Mouse (Mus musculus): ENCODE data around the gene Gfm2. TPM values are rescaled to one million over a fixed set of nuclear protein-coding genes. Genes with fewer than 3 reads are reported as not detected.
A peak's percentile ranks its signal among the peaks of the same experiment; 100 is the strongest.
"Not testable (repeated sequence)": the region's sequence is repeated elsewhere in the genome, so short reads cannot be mapped to it uniquely, and the experiment has no call there.

Gfm2 gene
- polyA plus RNA-seq, 1 experiment from 2014 or later = 39.9 TPM

DNA sequence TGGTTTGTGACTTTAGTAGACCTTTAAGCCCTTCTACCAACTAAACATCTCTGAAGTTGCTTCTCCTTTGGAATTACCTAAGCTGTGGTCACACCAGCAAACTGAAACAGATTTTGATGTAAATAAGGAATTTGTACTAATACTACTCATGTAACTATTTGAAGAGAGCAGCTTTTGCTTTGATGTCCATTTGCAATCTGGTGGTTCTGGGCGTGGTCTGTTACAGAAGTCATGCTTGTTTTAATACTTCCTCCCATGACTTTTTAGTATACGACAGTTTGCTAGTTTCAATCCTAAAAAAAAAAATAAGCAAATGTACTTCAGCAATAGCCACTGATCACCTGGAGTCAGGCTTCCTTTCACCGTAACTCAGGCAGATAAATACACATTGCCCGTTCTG, 8.1 kb upstream of the Gfm2 start:
- H3K4me2 ChIP-seq (ENCODE audit: low read depth, low read length, severe bottlenecking); H3K9ac ChIP-seq (ENCODE audit: low read length); H3K9me3 ChIP-seq (ENCODE audit: control insufficient read depth, low read length); H3K27ac ChIP-seq (ENCODE audit: low read depth, low read length); ATAC-seq (replicated peaks; ENCODE audit: low FRiP score); H3K4me3 ChIP-seq (ENCODE audit: low read depth, low read length); H3K27me3 ChIP-seq (ENCODE audit: control insufficient read depth, insufficient read depth, low read length); H3K4me1 ChIP-seq (replicated peaks; ENCODE audit: control insufficient read depth, insufficient read depth, low read length); DNase-seq (ENCODE audit: low spot score); H3K36me3 ChIP-seq (ENCODE audit: control insufficient read depth, insufficient read depth, low read length): not testable (repeated sequence)
- WGBS = 93% methylated on average over 2 of the region's 4 CpGs

DNA sequence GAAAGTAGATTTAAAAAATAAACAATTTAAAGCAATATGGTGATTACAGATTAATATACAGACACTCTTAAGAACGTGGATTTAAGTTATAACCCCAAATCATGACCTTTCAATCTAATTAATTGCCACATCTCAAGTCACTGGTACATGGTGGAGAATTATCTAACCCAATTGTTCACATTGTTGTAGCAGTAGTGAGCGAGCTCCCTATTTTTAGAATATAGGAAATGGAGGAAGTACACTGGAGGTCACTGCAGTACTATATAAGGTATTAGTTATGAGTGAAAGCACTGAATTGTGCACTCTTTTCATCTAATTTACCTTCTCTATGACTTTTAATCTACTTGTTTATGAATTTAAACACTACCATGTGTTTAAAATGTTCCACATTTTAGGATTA, 7.3 kb upstream of the Gfm2 start:
- not testable (repeated sequence) for H3K4me2 ChIP-seq (ENCODE audit: low read depth, low read length, severe bottlenecking); H3K4me1 ChIP-seq (replicated peaks; ENCODE audit: control insufficient read depth, insufficient read depth, low read length); H3K9me3 ChIP-seq (ENCODE audit: control insufficient read depth, low read length); ATAC-seq (replicated peaks; ENCODE audit: low FRiP score); H3K36me3 ChIP-seq (ENCODE audit: control insufficient read depth, insufficient read depth, low read length); H3K27me3 ChIP-seq (ENCODE audit: control insufficient read depth, insufficient read depth, low read length); DNase-seq (ENCODE audit: low spot score); H3K4me3 ChIP-seq (ENCODE audit: low read depth, low read length); H3K27ac ChIP-seq (ENCODE audit: low read depth, low read length); H3K9ac ChIP-seq (ENCODE audit: low read length)
- WGBS = no CpG with 5 or more reads among the region's 2 CpGs

DNA sequence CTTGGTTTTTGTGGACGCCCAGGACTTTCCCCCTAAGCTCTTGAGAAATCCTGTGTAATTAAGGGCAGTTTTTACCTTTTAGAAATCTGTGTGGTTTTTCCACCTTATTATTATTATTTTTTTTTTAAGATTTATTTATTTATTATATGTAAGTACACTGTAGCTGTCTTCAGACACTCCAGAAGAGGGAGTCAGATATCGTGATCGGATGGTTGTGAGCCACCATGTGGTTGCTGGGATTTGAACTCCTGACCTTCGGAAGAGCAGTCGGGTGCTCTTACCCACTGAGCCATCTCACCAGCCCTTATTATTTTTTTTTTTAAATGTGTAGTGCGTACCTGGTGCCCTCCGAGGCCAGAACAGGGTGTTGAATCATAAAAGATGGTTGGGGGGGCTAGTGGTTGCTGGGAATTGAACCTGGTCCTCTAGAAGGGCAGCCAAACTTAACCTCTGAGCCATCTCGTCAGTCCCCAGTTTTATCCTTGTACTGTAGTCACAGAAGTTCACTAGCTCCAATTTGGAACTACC, 731 bp downstream of the Gfm2 start:
- not testable (repeated sequence) for H3K36me3 ChIP-seq (ENCODE audit: control insufficient read depth, insufficient read depth, low read length); H3K9me3 ChIP-seq (ENCODE audit: control insufficient read depth, low read length); H3K27ac ChIP-seq (ENCODE audit: low read depth, low read length); DNase-seq (ENCODE audit: low spot score); H3K4me1 ChIP-seq (replicated peaks; ENCODE audit: control insufficient read depth, insufficient read depth, low read length); ATAC-seq (replicated peaks; ENCODE audit: low FRiP score); H3K27me3 ChIP-seq (ENCODE audit: control insufficient read depth, insufficient read depth, low read length)
- WGBS = 37% methylated on average over 8 of the region's 8 CpGs
- peak overlapping the region; percentile 72 for H3K9ac ChIP-seq (ENCODE audit: low read length)
- H3K4me2 ChIP-seq (ENCODE audit: low read depth, low read length, severe bottlenecking) = peak overlapping the region; percentile 54
- H3K4me3 ChIP-seq (ENCODE audit: low read depth, low read length) = peak overlapping the region; percentile 68

DNA sequence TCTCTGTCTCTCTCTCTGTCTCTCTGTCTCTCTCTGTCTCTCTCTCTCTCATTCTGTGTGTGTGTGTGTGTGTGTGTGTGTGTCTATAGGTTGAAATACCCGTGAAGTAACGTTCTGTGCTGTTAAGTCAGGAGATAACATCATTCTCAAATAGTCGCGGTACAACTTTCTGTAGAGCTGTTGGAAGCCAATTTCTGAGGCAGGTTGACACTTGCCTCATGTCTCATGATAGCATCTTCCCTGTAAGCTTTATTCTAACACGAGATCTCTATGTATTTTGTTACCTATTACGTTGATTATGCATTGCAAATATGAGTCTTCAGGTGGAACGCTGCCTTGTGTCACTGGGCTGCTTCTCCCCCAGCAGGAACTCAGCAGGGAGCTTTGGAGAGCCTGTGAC, 4.6 kb downstream of the Gfm2 start:
- H3K9ac ChIP-seq (ENCODE audit: low read length) = no peak overlapping the region
- H3K4me1 ChIP-seq (replicated peaks; ENCODE audit: control insufficient read depth, insufficient read depth, low read length) = no peaks in the 10 kb centered on the region; the same call in 1 of the 2 replicates
- no peak overlapping the region for H3K4me3 ChIP-seq (ENCODE audit: low read depth, low read length)
- ATAC-seq (replicated peaks; ENCODE audit: low FRiP score) = no peak
- no peaks in the 10 kb centered on the region for H3K9me3 ChIP-seq (ENCODE audit: control insufficient read depth, low read length)
- no peak for DNase-seq (ENCODE audit: low spot score)
- H3K36me3 ChIP-seq (ENCODE audit: control insufficient read depth, insufficient read depth, low read length) = no peaks in the 10 kb centered on the region; the same call in 1 of the 2 replicates
- H3K4me2 ChIP-seq (ENCODE audit: low read depth, low read length, severe bottlenecking) = no peak overlapping the region
- WGBS = 89% methylated on average over 7 of the region's 7 CpGs
- H3K27me3 ChIP-seq (ENCODE audit: control insufficient read depth, insufficient read depth, low read length) = no peaks in the 10 kb centered on the region
- H3K27ac ChIP-seq (ENCODE audit: low read depth, low read length) = no peak overlapping the region

DNA sequence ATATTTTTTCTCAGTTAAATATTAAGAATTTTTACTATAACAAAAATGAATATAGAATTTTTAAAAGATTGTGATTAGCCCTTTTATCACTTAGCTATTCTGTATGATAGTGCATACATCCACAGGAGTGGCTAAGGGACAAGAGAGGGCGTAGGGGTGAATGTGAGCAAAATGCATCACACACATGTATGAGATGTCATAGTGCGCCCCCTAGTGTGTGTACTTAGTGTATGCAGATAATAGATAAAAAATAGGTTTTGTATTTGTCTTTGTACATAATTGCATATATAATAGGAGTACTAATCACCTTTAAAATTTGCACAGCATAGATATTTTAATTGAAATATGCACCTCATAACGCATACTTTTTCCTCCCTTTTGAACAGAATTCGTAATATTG, 8.1 kb downstream of the Gfm2 start:
- 59% methylated on average over 4 of the region's 4 CpGs for WGBS
- Histone ChIP-seq H3K9ac (ENCODE audit: low read length) (no peak overlapping the region), H3K4me2 (ENCODE audit: low read depth, low read length, severe bottlenecking) (no peak overlapping the region), H3K9me3 (ENCODE audit: control insufficient read depth, low read length) (no peaks in the 10 kb centered on the region), H3K4me1 (replicated peaks; ENCODE audit: control insufficient read depth, insufficient read depth, low read length) (no peaks in the 10 kb centered on the region), H3K27me3 (ENCODE audit: control insufficient read depth, insufficient read depth, low read length) (no peaks in the 10 kb centered on the region), H3K36me3 (ENCODE audit: control insufficient read depth, insufficient read depth, low read length) (no peaks in the 10 kb centered on the region; the same call in 1 of the 2 replicates), H3K27ac (ENCODE audit: low read depth, low read length) (no peak overlapping the region), H3K4me3 (ENCODE audit: low read depth, low read length) (no peak overlapping the region)
- no peak for ATAC-seq (replicated peaks; ENCODE audit: low FRiP score)
- DNase-seq (ENCODE audit: low spot score) = peak; percentile 53

DNA sequence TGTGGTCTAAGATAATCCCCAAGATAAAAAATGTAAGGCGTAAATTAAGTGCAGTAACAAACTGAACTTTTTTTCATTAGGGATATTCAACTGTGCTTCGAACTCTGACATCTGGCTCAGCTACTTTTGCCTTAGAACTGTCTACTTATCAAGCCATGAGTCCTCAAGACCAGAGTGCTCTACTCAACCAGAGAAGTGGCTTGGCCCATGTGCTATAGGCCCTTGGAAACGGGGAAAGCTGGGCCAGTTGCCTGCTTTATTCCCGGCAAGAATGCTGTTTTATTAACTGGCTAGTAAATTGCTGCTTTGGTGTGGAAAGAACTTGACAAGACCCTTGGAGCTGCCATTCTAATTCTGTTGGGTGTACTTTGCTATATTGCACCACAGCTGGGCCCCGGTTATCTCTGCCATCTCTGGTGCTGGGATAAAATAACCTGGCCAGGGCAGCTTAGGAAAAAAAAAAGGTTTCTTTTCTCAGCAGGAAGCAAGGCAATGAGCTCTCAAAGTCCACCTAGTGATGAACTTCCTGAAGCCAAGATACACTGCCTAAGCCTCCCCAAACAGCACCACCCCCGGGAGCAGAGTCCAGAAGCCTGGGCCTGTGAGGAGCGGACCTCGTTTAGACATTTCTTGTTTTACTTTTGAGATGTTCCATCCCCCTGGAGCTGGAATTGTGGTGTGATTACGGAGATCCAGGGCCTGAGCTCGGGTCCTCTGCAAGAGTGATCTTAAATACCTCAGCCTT, 38.0 kb downstream of the Gfm2 start:
- ATAC-seq (replicated peaks; ENCODE audit: low FRiP score) = no peak
- 86% methylated on average over 10 of the region's 10 CpGs for WGBS

DNA sequence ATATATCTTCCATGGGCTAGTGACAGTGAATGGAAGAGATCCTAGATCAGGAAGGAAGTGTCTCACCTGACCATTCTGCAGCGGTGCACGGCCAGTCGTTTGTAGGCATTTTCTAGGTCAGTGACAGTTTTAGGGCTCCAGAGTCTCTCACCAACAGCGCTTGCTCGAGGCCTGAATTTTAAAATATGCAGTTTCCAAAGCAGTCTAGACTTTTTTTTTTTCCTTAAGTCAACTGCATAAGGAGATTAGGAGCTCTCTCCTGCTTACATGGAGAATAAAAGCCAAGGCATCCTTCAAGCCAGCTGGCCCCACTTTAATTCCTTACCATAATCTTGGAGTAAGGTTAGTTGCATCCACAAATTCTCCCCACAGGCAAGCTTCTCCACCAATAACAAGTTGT, 39.0 kb downstream of the Gfm2 start:
- no peak overlapping the region for H3K27ac ChIP-seq (ENCODE audit: low read depth, low read length)
- 0 out of 2 replicates have a peak, but pooled peaks cover 2% of the 10 kb centered on the region for H3K4me1 ChIP-seq (replicated peaks; ENCODE audit: control insufficient read depth, insufficient read depth, low read length)
- 93% methylated on average over 5 of the region's 5 CpGs for WGBS
- H3K4me2 ChIP-seq (ENCODE audit: low read depth, low read length, severe bottlenecking) = no peak overlapping the region
- H3K4me3 ChIP-seq (ENCODE audit: low read depth, low read length) = no peak overlapping the region
- H3K36me3 ChIP-seq (ENCODE audit: control insufficient read depth, insufficient read depth, low read length) = no peaks in the 10 kb centered on the region; the same call in 1 of the 2 replicates
- no peaks in the 10 kb centered on the region for H3K27me3 ChIP-seq (ENCODE audit: control insufficient read depth, insufficient read depth, low read length)
- H3K9me3 ChIP-seq (ENCODE audit: control insufficient read depth, low read length) = no peaks in the 10 kb centered on the region
- H3K9ac ChIP-seq (ENCODE audit: low read length) = no peak overlapping the region
- no peak for DNase-seq (ENCODE audit: low spot score)
- no peak for ATAC-seq (replicated peaks; ENCODE audit: low FRiP score)

More for the DNA sequence above, 38.0 kb downstream of the Gfm2 start:
- H3K4me1 ChIP-seq (replicated peaks; ENCODE audit: control insufficient read depth, insufficient read depth, low read length) = 0 out of 2 replicates have a peak, but pooled peaks cover 2% of the 10 kb centered on the region
- no peak for DNase-seq (ENCODE audit: low spot score)
- H3K9me3 ChIP-seq (ENCODE audit: control insufficient read depth, low read length) = no peaks in the 10 kb centered on the region
- no peaks in the 10 kb centered on the region for H3K27me3 ChIP-seq (ENCODE audit: control insufficient read depth, insufficient read depth, low read length)
- H3K4me3 ChIP-seq (ENCODE audit: low read depth, low read length) = no peak overlapping the region
- no peak overlapping the region for H3K4me2 ChIP-seq (ENCODE audit: low read depth, low read length, severe bottlenecking)
- no peak overlapping the region for H3K27ac ChIP-seq (ENCODE audit: low read depth, low read length)
- no peaks in the 10 kb centered on the region; the same call in 1 of the 2 replicates for H3K36me3 ChIP-seq (ENCODE audit: control insufficient read depth, insufficient read depth, low read length)
- no peak overlapping the region for H3K9ac ChIP-seq (ENCODE audit: low read length)

DNA sequence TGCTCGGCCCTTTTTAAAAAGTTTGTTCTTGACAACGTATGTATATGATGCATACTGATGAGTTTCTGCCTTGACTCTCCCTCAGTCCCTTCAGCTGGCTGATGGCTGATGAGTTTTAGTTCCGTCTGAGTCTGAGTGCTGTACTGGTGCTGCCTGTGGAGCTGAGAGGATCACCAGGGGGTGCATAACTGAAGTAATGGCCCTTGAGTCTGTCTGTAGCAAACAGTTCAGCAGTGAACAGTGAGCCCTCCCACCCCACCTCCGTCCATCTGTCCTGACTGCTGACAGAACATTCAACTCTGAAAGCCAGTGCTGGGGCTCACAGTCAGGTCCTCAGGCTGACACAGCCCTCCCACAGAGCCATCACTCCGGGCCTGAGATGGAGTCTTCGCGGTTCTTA, 41.2 kb downstream of the Gfm2 start:
- 0 out of 2 replicates have a peak, but pooled peaks cover 2% of the 10 kb centered on the region for H3K4me1 ChIP-seq (replicated peaks; ENCODE audit: control insufficient read depth, insufficient read depth, low read length)
- ATAC-seq (replicated peaks; ENCODE audit: low FRiP score) (no peak), DNase-seq (ENCODE audit: low spot score) (no peak)
- no peaks in the 10 kb centered on the region for H3K9me3 ChIP-seq (ENCODE audit: control insufficient read depth, low read length)
- no peak overlapping the region for H3K9ac ChIP-seq (ENCODE audit: low read length)
- no peak overlapping the region for H3K4me3 ChIP-seq (ENCODE audit: low read depth, low read length)
- no peak overlapping the region for H3K27ac ChIP-seq (ENCODE audit: low read depth, low read length)
- H3K4me2 ChIP-seq (ENCODE audit: low read depth, low read length, severe bottlenecking) = no peak overlapping the region
- WGBS = 73% methylated on average over 7 of the region's 7 CpGs
- H3K36me3 ChIP-seq (ENCODE audit: control insufficient read depth, insufficient read depth, low read length) = no peaks in the 10 kb centered on the region; the same call in 1 of the 2 replicates
- no peaks in the 10 kb centered on the region for H3K27me3 ChIP-seq (ENCODE audit: control insufficient read depth, insufficient read depth, low read length)

All from forebrain, embryonic 11.5 days (tissue).